Mouse (Mus musculus) small intestine, adult 2 months (tissue): ENCODE data around the gene Sema4c.

Experiments used
- CTCF ChIP-seq: fragments of 200-500 bp; IDR thresholded peaks from 2 replicates; pipeline ENCODE4 v1.5.1; 2012; ENCODE audit warnings: low read depth, mild to moderate bottlenecking, control low read depth, inconsistent platforms, low read length, moderate library complexity, mixed read lengths; ENCODE audit not compliant: insufficient replicate concordance, insufficient read length; ENCODE audit errors: extremely low read depth
- POLR2A ChIP-seq: fragments of 200-500 bp; IDR thresholded peaks from 2 replicates; pipeline ENCODE4 v1.6.1; 2012; ENCODE audit warnings: low read depth, mild to moderate bottlenecking, control low read depth, inconsistent platforms, low read length, moderate library complexity

- no peak for TF ChIP-seq POLR2A
- no peak for TF ChIP-seq CTCF
Observed at GRCm38 (mm10) chr1:36547981-36548598, 10.1 kb downstream of the Sema4c start.
